In the genomic region with DNA sequence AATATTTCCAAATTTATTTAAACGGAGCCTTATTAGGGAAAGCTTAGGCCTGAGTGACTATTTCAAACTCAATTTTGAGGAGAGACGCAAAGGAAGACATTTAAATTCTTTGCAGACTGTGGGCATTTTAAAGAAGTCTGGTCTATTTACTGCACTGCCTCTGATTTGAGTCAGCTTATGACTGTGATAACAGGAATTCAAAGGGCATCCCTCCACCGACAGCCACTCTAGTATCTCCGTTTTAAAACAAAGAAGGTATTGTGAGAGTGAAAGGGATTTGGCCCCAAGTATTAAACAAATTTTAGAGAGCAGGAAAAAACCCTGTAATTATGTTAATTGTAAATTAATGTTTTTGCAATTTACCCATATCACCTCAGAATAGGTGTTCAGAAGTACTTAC, we compare ENCODE assay signal across 12 mouse cellular contexts.
"Had no signal": no experiment of that assay in that cellular context is flagged by ENCODE, and none has a peak within 500 bp of the region (broad histone marks: within the 10 kb centered on the region; RNA-seq: fewer than 3 reads in every experiment).

No protein-coding gene starts in this region.

- H3K9me3 ChIP-seq: midbrain, embryonic 12.5 days; midbrain, embryonic 15.5 days had no signal

- H3K27me3 ChIP-seq: midbrain, embryonic 12.5 days; midbrain, embryonic 15.5 days had no signal

- H3K4me3 ChIP-seq: midbrain, embryonic 12.5 days; midbrain, embryonic 15.5 days had no signal

- H3K27ac ChIP-seq: liver, embryonic 14.5 days; macrophage; midbrain, embryonic 12.5 days; midbrain, embryonic 15.5 days had no signal

- H3K4me2 ChIP-seq: lung, embryonic 14.5 days; midbrain, embryonic 12.5 days; midbrain, embryonic 15.5 days had no signal

- ATAC-seq: liver, postnatal 0 days; lung, postnatal 0 days; midbrain, embryonic 15.5 days had no signal

- DNase-seq: kidney, adult 9 months; kidney, postnatal 14 days; kidney, postnatal 4 days; liver, postnatal 0 days; lung, embryonic 14.5 days; thymus, adult 18-20 months; thymus, postnatal 36 days had no signal

- H3K36me3 ChIP-seq: midbrain, embryonic 12.5 days; midbrain, embryonic 15.5 days had no signal

- H3K9ac ChIP-seq: liver, embryonic 14.5 days; liver, postnatal 0 days; lung, embryonic 14.5 days; midbrain, embryonic 12.5 days; midbrain, embryonic 15.5 days had no signal
